15 mouse cellular contexts compared by ENCODE assay signal in the genomic region with DNA sequence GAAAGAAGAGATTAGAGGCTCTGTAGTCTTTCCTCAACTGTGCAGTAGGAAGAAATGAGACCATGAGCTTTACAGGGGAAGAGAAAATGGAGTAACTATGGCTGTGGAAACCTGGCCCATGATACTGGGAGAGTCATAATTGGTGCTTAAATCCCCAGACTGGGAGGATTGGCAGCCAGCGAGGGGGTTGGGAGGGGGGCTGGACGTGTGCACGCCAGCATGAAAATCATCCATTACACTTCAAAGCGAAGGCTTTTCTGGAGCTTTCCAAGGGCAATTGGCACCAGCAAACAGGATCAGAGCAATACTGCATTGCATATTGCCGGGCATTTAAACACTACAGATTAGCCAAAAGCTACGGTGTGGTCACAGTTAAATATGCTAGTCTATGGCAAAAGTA.
"Had no signal": no experiment of that assay in that cellular context is flagged by ENCODE, and none has a peak within 500 bp of the region (broad histone marks: within the 10 kb centered on the region; RNA-seq: fewer than 3 reads in every experiment).

No protein-coding gene starts in this region.

- H3K9ac ChIP-seq: lung, embryonic 15.5 days; midbrain, embryonic 13.5 days; midbrain, embryonic 15.5 days; neural tube, embryonic 12.5 days had no signal

- H3K4me2 ChIP-seq: lung, embryonic 15.5 days; midbrain, embryonic 11.5 days; midbrain, embryonic 13.5 days; midbrain, embryonic 15.5 days; neural tube, embryonic 12.5 days had no signal

- H3K36me3 ChIP-seq: lung, embryonic 15.5 days; midbrain, embryonic 13.5 days; midbrain, embryonic 15.5 days; neural tube, embryonic 12.5 days had no signal

- H3K27ac ChIP-seq: lung, embryonic 15.5 days; macrophage; midbrain, embryonic 13.5 days; midbrain, embryonic 15.5 days; neural tube, embryonic 12.5 days had no signal

- H3K4me1 ChIP-seq: megakaryocyte, embryonic 14.5 days; midbrain, embryonic 13.5 days; midbrain, embryonic 15.5 days; neural tube, embryonic 12.5 days had no signal

- H3K9me3 ChIP-seq: lung, embryonic 15.5 days; megakaryocyte, embryonic 14.5 days; midbrain, embryonic 13.5 days; midbrain, embryonic 15.5 days; neural tube, embryonic 12.5 days had no signal

- H3K27me3 ChIP-seq: midbrain, embryonic 13.5 days; midbrain, embryonic 15.5 days; neural tube, embryonic 12.5 days had no signal

- DNase-seq: lung, adult 2 months; lung, postnatal 14 days; lung, postnatal 36 days; right cerebral cortex, postnatal 14 days; thymus, adult 18-20 months; thymus, postnatal 14 days; thymus, postnatal 36 days had no signal

- ATAC-seq: lung, postnatal 0 days; midbrain, embryonic 13.5 days; midbrain, embryonic 15.5 days had no signal

- H3K4me3 ChIP-seq: lung, embryonic 15.5 days; megakaryocyte, embryonic 14.5 days; midbrain, embryonic 13.5 days; midbrain, embryonic 15.5 days; neural tube, embryonic 12.5 days had no signal
